Mouse (Mus musculus): Measurements from ENCODE around the gene Fam89b.

DNA sequence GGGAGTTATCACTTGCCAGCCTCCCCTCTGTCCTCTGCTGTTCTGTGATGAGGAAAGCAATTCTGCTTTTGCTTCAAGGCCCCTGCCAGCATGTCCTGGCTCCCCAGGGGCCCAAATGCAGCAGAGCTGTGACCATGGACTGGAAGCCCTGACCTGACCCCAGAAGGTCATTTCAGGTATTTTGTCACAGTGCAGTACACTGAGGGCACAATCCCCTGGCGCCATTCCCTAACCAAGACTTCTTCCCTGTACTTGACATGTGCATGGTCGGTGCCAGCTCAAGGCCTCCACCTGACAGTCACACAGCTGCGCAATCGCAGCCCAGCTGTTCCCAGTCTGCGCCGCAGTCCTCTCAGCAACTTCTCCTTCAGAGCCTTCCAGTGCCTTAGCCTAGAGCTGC is 33.7 kb upstream of the Fam89b start:
- no peak for TF ChIP-seq POLR2A (IDR thresholded peaks at IDR 0.05; ENCODE audit: borderline replicate concordance, low read depth, low read length)
- no peak for TF ChIP-seq CTCF (IDR thresholded peaks at IDR 0.05; ENCODE audit: low read depth, low read length)

Data from bone marrow macrophage, adult 2 months (primary cell).